Mouse (Mus musculus): Measurements from ENCODE around the gene 5730596B20Rik.

Gene 5730596B20Rik

DNA sequence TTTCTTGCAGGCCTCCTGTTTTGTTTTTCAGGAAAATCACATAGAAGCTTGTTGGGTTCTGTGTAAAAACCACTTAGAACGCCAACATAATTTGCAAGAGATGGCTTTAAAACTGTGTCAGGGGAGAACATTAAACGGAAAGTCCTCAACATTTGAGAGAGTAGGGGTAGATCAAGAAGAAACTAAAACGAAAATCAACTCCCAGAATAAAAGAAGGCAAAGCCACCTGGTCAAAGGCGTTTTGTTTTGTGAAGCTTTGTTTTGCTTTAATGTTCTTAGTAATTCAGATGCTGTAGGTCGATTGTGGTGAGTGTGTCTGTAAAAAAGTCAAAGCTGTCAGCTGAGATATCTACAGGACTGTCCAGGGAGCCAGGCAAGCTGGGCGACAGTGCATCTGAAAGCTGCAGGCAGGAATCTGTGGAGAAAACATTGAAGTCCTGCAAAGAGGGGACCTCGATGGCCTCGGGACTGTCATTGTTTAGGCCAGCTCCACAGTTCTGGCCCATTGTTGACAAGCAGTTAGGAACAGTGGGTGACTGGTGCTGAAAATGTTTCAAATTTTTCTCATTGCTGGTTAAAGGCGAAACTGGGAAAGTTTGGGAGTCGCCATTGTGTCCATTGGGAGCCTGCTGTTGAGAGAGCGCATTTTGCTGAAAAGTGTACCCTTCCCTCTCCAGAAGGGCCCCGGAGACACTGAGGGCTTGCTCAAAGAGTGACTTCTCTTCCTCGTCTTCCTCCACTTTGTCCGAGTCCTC is 14.5 kb upstream of the 5730596B20Rik start:
- no peak for DNase-seq (ENCODE audit: low spot score)

DNA sequence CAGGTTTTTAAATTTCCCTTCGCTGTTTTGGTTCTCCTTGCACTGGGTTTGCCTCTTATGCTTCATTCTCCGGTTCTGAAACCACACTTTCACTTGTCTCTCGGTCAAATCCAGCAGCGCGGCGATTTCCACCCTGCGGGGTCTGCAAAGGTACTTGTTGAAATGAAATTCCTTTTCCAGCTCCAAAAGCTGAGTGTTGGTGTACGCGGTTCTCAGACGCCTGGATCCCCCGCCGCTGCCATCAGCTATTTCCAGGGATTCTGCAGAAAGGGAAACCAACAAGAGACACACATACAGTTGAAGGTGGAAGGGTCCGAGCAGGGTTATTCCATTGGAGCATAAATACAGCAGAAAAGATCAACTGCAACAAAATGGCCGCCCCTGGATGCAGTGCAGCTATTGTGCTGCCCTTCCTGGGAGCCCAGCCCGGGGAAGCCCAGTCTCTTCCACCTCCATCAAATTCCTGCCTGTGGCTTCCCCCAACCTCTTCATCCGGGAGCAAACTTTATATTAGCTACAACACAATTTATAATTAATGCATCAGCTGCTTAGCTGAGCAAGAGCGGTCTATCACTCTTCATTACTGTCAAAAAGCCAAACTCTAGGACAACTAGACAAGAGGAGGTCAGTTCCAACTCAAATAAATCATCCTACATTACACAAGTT is 13.8 kb upstream of the 5730596B20Rik start:
- no peak for DNase-seq (ENCODE audit: low spot score)

DNA sequence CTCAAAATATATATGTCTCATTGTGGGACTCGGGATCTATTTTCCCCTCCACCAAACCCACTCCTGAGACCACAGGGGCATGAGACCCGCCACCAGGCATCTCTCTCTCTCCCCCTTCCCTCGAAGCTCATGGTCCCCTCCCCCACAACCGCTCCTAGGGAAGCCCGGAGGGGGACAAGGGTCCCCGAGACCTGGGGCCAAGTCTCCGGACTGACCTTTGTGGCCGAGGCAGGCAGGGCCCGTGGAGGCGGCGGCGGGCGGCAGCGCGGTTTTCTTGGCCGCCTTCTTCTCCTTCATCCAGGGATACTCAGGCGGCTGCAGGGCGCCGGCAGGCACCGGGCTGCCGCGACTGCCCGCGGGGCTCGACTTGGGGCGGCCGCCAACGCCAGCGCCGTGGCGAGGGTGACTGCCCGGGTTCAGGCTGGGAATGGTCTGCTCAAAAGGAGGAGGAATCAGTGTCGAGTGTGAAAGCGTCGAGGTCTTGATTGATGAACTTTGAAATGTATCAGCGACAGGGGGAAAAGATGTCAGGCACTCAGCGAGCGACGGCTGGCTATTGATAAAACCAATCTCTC is 13.2 kb upstream of the 5730596B20Rik start:
- no peak for DNase-seq (ENCODE audit: low spot score)

DNA sequence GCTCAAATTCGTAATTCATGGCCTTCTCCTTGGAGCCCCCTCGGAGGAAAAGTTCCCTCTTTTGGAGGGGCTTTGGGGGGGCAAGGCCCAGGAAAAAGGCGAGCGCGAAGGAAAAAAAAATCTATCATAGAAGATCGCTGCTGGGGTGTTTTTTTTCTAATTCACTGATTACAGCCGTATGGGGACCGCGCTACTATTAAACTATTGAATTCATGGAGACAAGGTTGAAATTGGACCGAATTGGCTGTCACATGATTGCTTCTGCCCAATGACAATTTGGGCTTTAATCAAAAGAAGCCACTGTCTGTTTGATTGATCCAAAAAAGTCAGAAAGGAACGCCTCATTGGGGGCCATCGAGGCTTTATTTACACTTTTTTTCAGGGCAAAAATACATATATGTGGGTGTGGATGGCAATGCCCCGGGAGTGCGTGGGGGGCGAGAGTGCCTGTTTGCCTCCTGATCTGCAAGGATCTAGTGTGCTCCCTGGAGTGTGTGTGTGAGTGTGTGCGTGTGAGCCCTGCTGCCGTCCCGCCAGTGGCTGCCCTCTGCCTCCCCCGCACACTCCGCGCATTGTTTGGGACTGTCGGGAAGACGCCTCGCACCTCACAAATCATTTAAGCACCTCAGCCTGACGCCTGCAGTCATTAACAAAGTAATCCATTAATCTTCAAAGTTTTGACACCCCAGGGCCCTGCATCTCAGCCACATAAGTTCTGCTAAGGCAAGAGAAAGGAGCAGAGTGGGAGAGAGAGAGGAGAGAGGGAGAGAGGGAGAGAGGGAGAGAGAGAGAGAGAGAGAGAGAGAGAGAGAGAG is 12.5 kb upstream of the 5730596B20Rik start, which contains the start of gene Hoxa2:
Hoxa2 (minus strand) TSS at position 206 of the 815 bp plus-strand sequence.
- DNase-seq (ENCODE audit: low spot score), result no peak

DNA sequence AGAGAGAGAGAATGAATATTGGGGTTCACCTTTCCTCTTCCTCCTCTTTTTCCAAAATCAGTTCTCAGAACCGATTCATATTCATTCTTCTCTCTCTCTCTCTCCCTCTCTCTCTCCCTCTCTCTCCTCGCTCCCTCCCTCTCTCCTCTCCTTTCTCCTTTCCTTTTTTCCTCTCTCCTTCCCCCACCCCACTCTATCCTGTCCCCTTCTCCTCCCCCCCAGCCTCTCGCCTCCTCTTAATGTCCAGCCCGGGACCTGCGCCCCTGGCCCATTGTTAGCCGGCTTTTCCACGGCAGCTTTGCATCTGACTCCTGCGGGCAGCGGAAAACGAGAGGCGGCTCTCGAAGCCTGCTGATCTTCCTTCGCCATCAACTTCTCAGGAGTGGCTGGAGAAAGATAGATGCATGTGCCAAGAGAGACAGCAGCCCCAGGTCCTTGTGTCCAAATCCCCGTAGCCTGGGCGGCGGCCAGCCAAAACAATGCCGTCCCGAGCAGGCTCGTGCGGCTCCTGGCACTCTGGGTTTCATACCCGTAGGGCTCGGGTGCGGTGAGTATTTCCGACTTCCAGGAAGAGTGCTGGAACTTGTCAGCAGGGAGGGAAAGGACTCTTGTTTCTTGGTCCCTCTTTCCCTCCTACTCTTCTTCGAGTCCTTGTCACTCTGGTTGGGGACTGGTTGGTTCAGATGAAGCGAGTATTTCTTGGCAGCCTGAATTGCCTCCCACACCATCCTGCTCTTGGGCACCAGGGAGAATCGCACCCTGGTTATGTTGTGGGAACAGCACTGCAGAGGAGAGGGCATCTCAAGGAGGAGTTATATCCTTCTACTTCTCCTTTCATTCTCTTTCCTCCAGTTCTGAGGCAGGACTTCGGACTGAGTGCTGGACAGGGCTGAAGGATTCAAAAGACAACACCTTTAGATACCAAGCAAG is 11.6 kb upstream of the 5730596B20Rik start:
- DNase-seq (ENCODE audit: low spot score), result no peak

DNA sequence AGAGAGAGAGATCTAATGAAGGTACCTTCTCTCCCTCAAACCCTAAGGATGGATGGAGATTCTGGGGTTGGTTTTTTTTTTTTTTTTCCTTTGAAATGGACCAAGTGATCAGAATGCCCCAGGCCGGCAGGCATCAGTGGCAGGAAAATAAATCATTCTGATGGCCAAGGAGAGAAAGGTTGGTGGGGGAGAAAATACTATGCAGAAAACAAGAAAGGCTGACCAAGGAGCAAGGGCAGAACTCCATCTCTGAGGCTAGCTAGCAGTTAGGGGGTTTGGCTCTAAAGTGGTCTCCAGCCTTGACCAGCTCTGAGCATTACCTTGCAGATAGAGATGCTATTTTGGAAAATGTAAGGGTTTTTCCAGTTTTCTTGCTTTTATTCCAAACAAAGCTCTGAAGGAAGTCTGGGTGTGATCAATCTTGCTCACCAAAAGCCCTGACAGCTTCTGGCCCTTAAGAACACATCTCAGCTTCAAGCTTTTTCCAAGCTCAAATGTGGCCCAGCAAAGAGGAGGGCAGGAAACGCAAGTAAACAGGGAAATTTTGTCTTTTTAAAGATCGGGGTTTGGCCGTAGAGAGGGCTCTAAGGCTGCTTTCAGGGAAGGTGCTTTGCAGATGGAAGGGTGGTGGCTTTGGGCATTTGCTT is 10.7 kb upstream of the 5730596B20Rik start:
- no peak for DNase-seq (ENCODE audit: low spot score)

DNA sequence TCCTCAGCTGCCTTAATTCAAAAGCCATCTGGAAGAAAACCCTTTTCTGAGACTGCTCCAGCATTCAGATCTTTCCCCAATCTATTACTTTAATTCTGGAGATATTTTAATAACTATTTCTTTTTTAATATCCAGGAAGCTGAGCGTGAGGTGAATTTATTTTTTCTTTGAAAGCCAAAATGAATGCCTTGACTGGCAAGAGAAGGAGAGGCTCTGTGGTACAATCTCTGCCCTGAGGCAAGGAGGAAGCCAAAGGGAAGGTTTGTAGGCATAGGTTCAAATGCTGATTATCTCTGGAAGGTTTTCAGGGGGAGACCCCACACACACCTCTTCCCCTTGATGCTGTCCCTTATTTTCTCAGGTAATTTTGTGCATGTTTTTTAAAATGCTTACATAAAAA is 10.1 kb upstream of the 5730596B20Rik start:
- DNase-seq (ENCODE audit: low spot score), result no peak

DNA sequence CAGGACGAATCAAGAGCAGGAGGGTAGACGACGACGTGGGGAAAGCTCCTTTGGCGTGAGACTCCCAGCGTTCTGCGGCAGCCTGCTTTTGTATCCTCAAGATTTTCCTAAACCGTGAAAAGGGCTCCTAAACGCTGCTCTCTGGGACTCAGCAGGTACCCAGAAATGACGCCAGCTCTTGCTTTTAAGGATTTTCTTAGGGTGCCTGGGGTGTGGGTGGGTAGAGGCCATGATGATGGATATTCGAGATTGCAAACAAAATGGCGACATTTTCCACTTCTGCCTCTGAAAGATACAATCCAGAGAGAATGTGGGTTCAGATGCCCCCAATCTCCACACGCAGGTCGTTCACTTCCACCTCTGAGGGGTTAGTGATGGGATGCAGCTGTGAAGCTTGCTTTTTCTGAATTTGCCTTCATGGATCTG is 9.5 kb upstream of the 5730596B20Rik start:
- DNase-seq (ENCODE audit: low spot score), result no peak

DNA sequence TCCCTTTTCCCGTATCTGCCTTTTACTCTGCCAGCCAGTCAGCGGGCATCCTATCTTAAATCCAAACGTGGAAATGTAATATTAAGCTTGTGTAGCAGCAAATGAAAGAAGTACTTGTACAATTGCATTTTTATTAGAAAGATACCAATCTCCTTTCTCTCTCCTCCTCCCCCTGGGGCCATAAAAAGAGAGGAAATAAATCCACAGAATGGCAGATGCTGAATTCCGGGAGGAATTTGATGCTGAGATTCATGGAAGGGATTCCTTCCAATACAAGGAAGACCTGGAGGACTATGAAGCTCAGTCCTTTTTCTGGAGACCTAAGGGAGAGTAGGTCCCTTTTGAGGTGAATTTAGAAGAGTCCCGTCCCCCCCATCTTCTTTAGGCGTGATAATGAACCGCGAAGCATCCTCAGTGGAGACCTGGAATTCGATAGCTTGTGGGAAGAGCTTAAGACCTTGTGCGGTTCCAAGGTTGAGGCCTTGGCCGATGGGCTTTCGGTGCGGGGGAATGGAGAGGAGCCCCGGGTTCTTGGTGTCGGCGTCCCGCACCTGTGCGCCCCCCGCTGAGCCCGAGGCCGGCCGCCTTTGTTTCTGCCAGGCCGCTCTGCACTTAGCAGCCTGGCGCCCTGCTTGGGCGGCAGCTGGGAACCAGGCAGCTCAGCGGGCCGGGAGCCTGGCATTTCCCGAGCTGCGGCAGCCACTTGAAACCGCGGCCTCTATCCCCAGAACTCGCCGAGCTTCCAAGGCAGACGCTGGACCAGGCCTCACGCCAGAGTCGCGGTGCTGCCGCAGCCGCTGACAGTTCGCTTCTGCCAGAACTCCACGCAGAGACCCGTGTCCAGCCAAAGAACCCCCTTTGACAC is 8.9 kb upstream of the 5730596B20Rik start:
- no peak for DNase-seq (ENCODE audit: low spot score)

DNA sequence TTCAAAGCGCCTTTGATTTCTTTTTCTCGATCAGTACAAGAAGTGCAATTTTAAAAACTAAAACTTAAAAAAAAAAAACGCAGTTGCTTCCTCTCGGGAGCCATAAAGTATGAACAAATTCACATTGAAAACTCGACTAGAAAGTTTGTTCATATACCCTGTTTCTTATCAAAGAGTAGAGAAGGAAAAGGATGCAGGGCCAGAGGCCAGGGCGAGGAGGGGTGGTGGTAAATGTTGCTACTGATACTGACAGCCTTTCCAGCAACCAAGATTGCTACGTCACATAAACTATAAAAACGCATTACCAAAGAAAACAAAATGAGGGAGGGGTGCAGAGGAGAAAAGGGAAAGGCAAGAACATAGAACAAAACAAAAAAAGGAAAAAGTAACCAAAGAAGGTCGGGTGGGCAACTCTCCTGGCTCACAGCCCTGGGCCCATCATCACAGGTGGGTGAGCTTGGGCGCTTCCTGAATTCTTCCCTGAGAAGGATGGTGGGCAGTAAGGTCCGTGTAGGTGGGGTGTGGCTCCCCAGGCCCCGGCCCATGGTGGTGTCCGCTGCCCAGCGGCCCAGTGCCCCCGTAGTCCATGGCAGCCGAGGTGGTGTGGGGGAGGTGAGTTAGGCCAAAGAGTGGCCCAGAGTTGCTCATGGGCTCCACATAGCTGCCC is 7.7 kb upstream of the 5730596B20Rik start:
- no peak for DNase-seq (ENCODE audit: low spot score)

DNA sequence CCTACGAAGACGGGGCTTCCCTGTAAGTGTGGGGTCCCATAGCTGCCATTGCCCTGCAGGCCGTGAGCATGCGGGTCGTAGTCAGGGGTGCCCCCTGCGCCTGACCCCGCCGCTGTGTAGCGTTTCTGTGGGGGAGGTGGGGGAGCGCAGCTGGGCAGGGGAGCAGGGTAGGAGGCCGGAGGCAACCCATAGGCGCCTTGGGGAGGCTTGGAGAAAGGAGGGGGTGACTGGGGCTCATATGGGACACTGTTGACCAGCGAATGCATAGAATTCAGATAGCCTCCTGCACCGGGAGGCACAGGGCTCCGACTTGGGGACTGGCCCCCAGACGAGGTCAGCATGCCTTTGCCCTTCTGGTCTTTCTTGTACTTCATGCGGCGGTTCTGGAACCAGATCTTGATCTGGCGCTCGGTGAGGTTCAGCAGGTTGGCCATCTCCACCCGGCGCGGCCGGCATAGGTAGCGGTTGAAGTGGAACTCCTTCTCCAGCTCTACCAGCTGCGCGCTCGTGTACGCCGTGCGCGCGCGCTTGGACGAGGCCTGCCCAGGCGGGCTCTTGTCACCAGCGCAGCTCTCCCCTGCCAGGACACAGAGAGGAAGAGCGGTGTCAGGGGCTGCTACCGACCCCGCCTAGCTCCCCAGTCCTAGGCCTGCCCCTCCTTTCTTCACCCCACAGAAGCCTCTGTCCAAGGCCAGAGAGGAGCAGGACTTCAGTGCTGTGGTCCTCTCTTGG is 7.0 kb upstream of the 5730596B20Rik start:
- no peak for DNase-seq (ENCODE audit: low spot score)

DNA sequence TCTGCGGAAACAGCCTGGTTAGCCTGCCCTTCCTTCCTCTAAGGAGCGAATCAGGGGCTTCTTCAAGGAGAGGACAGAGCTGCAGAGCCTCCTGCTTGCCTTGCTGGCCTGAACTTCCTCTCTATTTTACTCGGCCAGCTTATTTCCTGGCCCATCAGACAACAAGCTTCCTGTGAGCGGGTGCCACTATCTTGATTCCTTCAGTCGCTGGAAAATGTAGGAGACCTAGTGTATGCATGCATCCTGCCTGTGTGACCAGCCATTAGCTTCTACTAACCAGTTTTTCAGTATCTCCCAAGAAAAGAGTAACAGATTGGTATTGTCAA is 6.4 kb upstream of the 5730596B20Rik start:
- no peak for DNase-seq (ENCODE audit: low spot score)

DNA sequence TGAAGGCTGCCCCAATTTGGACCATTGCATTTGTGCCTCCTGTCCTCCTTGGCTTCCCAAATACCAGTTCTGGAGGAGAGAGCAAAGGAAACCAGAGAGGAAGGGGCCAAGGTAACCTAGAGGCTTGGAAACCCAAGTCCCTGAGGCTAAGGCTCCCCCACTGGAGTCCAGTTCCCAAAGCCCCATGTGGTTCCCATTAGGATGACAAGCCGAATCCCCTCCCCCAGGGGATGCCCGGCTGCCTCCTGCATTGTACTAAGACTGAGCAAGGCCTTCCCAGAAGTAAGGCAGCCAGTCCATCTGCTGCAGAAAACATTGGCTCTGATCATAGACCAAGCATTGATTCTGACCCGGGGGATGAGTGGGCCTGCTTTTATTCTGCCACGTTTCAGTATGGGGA is 6.0 kb upstream of the 5730596B20Rik start:
- DNase-seq (ENCODE audit: low spot score), result no peak

DNA sequence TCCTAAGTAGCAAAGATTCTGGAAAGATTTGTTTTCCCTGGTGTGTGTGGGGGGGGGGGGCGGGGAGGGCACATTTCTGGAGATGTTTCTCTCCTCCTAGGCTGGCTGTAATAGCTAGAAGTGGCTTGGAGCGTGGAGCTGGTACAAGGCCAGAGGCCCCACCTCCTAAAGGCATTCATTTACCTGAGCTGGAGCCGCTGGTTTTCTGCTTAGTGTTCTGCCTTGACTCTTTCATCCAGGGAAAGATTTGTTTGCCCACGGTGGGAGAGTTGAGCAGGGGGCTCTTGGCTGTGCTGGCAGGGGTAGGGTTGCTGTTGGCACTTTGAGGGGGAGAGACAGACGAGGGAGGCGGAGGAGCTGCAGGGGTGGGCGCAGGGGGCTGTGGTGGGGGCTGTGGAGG is 5.4 kb upstream of the 5730596B20Rik start:
- DNase-seq (ENCODE audit: low spot score), result no peak

DNA sequence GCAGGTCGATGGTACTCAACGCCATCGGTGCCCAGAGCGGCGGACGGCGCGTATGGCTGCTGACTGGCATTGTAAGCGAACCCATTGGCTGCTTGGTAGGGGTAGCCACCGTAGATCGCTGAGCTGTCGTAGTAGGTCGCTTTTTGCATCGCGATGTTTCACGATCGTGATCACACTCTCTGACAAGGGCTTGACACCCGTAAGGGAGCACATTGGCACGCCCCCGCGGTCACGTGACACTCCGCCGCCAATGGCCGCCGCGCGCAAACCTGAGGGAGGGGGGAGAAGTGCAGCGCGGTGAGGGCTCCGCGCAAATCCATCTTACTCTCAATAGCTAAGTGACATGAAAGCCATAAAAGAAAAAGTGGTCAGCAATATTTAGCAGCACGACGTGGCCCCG is 4.8 kb upstream of the 5730596B20Rik start:
- no peak for DNase-seq (ENCODE audit: low spot score)

DNA sequence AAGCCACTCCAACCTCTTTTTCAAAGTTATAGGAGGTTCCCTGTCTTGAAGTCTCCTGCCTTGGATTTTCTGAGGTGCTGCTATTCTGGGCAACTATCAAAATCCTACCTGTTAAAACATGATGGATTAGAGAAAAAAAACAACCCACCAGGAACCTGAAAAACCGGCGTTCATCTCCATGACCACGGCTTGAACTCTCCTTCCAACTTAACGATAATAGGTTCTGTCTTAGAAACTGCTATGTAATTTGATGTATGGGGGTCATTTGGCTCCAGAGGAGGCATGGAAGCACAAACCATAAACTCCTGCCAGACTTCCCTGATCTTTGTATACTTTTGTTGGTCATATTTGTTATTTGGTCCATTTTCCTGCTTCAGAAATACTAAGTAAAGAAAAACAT is 3.6 kb upstream of the 5730596B20Rik start:
- no peak for DNase-seq (ENCODE audit: low spot score)

DNA sequence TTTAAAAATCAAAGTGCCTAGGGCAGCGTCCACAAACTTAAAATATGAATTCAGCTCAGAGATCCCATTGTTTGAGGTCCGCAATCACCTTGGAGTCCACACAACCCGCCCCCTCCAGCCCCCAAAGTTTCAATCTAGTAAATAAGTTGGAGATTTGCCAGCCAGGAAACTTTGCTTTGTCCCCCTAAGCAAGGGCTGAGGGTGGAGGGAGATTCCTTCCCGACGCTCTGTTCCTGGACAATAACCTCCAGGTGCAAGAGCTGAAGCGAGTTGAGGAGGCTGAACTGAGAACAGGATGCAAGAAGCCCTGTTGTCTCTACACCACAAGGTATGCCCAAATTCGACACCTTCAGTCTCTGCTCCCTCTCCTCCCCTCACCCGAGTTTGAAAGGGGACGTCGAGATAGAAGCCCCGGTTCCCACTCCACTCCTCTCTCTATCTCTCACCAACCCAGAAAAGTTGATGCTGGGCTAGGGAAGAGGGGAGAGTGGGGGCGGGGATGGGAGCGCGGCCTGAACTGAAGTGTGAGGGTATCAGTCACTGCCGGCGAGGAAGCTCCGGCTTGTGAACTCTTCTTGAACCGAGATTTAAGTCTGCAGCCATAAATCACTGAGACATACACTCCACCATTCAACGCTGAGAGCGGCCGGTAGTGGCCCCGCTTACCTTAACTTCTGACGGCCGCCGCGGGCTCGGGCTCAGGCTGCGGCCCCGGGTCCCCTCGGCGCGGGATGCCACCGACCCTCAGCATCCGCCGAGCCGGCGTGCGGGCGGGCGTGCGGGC is 2.1 kb upstream of the 5730596B20Rik start:
- DNase-seq (ENCODE audit: low spot score), result no peak

DNA sequence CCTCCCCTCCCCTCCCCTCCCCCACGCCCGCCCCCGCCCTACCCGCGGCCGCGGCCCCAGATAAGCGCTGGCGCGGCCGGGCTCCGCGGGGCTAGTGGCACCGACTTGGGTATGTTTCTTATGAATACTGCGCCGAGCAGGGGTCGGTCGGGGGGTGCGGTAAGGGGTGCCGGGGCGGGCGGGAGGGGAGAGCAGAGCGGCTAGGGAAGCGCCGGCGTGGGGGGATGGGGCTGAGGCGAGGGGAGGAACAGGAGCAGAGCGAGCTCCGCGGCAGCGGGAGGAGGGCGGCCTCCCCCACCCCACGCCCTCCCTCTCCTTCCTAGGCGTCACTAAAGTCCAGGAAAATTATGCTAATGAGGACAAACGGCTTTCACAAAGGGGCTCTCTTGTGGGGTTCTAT is 1.4 kb upstream of the 5730596B20Rik start:
- DNase-seq (ENCODE audit: low spot score), result no peak
